In the genomic region with DNA sequence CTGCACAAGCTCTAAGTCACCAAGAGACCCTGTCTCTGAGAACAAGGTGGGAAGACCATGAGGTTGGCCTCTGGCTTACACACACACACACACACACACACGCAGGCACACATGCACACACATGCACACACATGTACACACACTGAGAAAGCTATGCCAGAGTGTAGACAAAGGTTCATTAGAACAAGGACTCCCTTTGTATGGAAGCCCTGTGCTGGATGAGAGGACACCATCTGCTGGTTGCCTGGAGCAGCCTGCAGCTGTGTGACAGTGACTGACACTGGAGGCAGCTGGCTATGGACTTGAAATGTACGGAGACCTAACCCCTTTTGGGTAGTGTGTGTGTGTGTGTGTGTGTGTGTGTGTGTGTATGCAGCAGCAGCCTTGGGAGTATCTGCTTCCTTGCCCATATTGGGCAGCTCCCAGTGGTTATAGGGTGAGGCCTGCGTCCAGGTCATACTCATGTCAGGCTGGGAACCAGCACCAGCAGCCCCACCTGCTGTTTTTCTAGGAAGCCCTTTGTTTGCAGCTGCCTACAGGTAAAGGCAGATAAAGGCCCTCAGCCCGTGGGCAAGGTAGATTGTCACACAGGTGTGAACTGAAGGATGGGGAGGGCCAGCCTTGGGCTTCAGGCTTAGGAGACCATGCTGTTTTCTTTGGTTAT, we compare ENCODE assay signal across 8 mouse cellular contexts. TPM values are rescaled to one million over a fixed set of nuclear protein-coding genes. Genes with fewer than 3 reads are reported as not detected.
DNase-seq lines count a peak whose midpoint lies in the region; ATAC-seq and TF ChIP-seq lines count a peak whose summit lies in the region.
"Had no signal": no experiment of that assay in that cellular context is flagged by ENCODE, and none has a peak within 500 bp of the region (broad histone marks: within the 10 kb centered on the region; RNA-seq: fewer than 3 reads in every experiment).

No protein-coding gene starts in this region.

- H3K36me3 ChIP-seq in lung, embryonic 16.5 days (ENCODE audit: control insufficient read depth, insufficient read depth, low read length), result no peaks in the 10 kb centered on the region
- no peaks in the 10 kb centered on the region for H3K36me3 ChIP-seq in forebrain, embryonic 10.5 days (replicated peaks)
- H3K36me3 ChIP-seq in liver, postnatal 0 days (replicated peaks; ENCODE audit: insufficient read depth, low read length), result no peaks in the 10 kb centered on the region

- no peak overlapping the region for H3K4me2 ChIP-seq in lung, embryonic 16.5 days (ENCODE audit: low read depth, low read length)
- H3K4me2 ChIP-seq in liver, postnatal 0 days (ENCODE audit: low read depth, low read length), result no peak overlapping the region

- H3K4me3 ChIP-seq in lung, embryonic 16.5 days (ENCODE audit: low read length), result no peak overlapping the region
- no peak overlapping the region for H3K4me3 ChIP-seq in forebrain, embryonic 10.5 days
- no peak overlapping the region for H3K4me3 ChIP-seq in liver, postnatal 0 days (ENCODE audit: low read depth, low read length)

- peaks cover 20% of the 10 kb centered on the region for H3K4me1 ChIP-seq in lung, embryonic 16.5 days (replicated peaks; ENCODE audit: control insufficient read depth, insufficient read depth, low read length)
- H3K4me1 ChIP-seq in forebrain, embryonic 10.5 days, result peaks cover 70% of the 10 kb centered on the region
- peaks cover 41% of the 10 kb centered on the region for H3K4me1 ChIP-seq in liver, postnatal 0 days (ENCODE audit: insufficient read depth)

- peak; percentile 66 for TF ChIP-seq CTCF in liver, postnatal 0 days (IDR thresholded peaks at IDR 0.05; ENCODE audit: low read depth)

- no peaks in the 10 kb centered on the region for H3K27me3 ChIP-seq in lung, embryonic 16.5 days (ENCODE audit: control insufficient read depth, insufficient read depth, low read depth, low read length)
- no peaks in the 10 kb centered on the region for H3K27me3 ChIP-seq in forebrain, embryonic 10.5 days (ENCODE audit: poor library complexity, severe bottlenecking)
- no peaks in the 10 kb centered on the region for H3K27me3 ChIP-seq in liver, postnatal 0 days (ENCODE audit: insufficient read depth, low read length)

- ATAC-seq in lung, embryonic 16.5 days (ENCODE audit: low read depth), result peak; percentile 15; the same call in 1 of the 2 replicates
- ATAC-seq in liver, postnatal 0 days, result peak; percentile 16
- ATAC-seq in monocyte, adult 5-6 weeks (replicated peaks; ENCODE audit: insufficient number of reproducible peaks, low FRiP score, low TSS enrichment, poor library complexity, severe bottlenecking), result no peak
- ATAC-seq in activated CD4-positive, CD25-positive, alpha-beta regulatory T cell, adult 4 months, result no peak

- no peak for DNase-seq in lung, postnatal 14 days
- DNase-seq in forebrain, embryonic 10.5 days (ENCODE audit: extremely low spot score, low spot score), result peak; percentile 45
- DNase-seq in liver, postnatal 0 days, result no peak
- peak; percentile 55 for DNase-seq in thymus, postnatal 14 days
- DNase-seq: adrenal gland, adult 2 months had no signal

- no peak overlapping the region for H3K27ac ChIP-seq in lung, embryonic 16.5 days (ENCODE audit: low read length)
- H3K27ac ChIP-seq in forebrain, embryonic 10.5 days, result peak overlapping the region; percentile 91
- no peak overlapping the region for H3K27ac ChIP-seq in liver, postnatal 0 days (ENCODE audit: low read depth)

- 55% methylated on average over 4 of the region's 4 CpGs for WGBS in lung, embryonic 16.5 days
- 58% methylated on average over 4 of the region's 4 CpGs for WGBS in forebrain, embryonic 10.5 days
- WGBS in liver, postnatal 0 days (ENCODE audit: insufficient replicate concordance), result 59% methylated on average over 4 of the region's 4 CpGs

- no peak overlapping the region for H3K9ac ChIP-seq in lung, embryonic 16.5 days (ENCODE audit: low read length)
- no peak overlapping the region for H3K9ac ChIP-seq in liver, postnatal 0 days (replicated peaks)

- TF ChIP-seq EP300 in liver, postnatal 0 days (IDR thresholded peaks at IDR 0.05; ENCODE audit: low read depth), result no peak

- H3K9me3 ChIP-seq in lung, embryonic 16.5 days (ENCODE audit: control insufficient read depth, low read length), result no peaks in the 10 kb centered on the region
- H3K9me3 ChIP-seq in forebrain, embryonic 10.5 days, result no peaks in the 10 kb centered on the region
- no peaks in the 10 kb centered on the region for H3K9me3 ChIP-seq in liver, postnatal 0 days (ENCODE audit: low read length)

RNA-seq across cellular contexts. Expression of gene Galnt2, which starts 55.4 kb away (rescaled TPM):
- polyA plus RNA-seq in lung, embryonic 16.5 days (2015; fragmentation: Nextera tagmentation; extraction: Ambion mirVana), result 36.8 and 46.4 TPM in 2 replicates
- 40.7 and 40.9 TPM in 2 replicates for polyA plus RNA-seq in forebrain, embryonic 10.5 days (2016; fragmentation: Nextera tagmentation; extraction: Ambion mirVana)
- polyA plus RNA-seq in liver, postnatal 0 days (2015; fragmentation: Nextera tagmentation; extraction: Ambion mirVana), result 23.3 and 23.5 TPM in 2 replicates
- total RNA-seq in monocyte, adult 5-6 weeks (2017), result 39.5 to 77.2 TPM (median 42.9 TPM) in 3 replicates
- polyA plus RNA-seq in activated CD4-positive, CD25-positive, alpha-beta regulatory T cell, adult 4 months (2017; shearing (Covaris generic)), result 10 to 100 TPM; 18.2 to 20.1 TPM

Comparison
In these comparisons a context has a peak if more than half of its experiments do, and no peak if none do; other contexts are left out.
1. ATAC-seq: peak in lung, embryonic 16.5 days (single experiment) and liver, postnatal 0 days (single experiment); none in monocyte, adult 5-6 weeks (single experiment) and activated CD4-positive, CD25-positive, alpha-beta regulatory T cell, adult 4 months (single experiment).
2. DNase-seq: peak in forebrain, embryonic 10.5 days (single experiment) and thymus, postnatal 14 days (single experiment); none in lung, postnatal 14 days (single experiment) and liver, postnatal 0 days (single experiment).